ENCODE assay signal across 8 mouse cellular contexts in the genomic region with DNA sequence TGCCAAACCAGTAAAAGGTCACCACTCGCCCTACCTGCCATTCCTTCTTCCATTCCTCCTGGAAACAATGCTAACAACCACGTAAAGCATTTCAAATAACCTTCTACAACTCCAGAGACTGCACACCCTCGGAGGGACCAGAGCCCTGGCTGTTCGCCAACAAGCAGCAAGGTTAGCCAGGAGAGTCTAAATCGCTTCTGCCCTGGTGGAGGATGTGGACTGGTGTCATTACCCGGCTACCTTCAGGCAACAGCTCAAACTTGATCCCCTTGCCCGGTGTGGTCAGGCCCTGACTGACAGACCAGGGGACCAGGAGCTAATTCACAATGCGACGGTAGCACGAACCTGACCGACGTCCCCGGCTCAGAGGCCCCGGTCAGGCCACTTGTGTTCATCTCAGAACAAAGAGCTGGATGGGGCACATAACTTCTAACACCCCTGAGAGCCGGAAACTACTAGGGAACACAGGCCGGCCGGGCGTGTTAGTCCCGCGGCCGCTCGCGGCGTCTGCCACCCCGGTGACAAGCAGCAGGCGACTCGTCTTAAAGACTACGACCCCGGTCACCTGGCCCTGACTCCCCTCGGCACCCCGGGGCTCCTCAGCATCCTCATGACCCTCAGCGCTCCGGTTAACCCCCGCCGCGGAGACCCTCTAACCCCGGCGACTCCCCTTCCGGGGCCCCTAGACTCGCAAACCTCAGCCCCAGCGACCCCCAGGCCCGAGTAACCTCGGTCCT. TPM values are rescaled to one million over a fixed set of nuclear protein-coding genes. Genes with fewer than 3 reads are reported as not detected.
DNase-seq lines count a peak whose midpoint lies in the region; ATAC-seq lines count a peak whose summit lies in the region.

No protein-coding gene starts in this region.

- H3K4me1 ChIP-seq in forebrain, embryonic 16.5 days (replicated peaks; ENCODE audit: control insufficient read depth, insufficient read depth, low read length) = peaks cover 18% of the 10 kb centered on the region
- peaks cover 26% of the 10 kb centered on the region for H3K4me1 ChIP-seq in hindbrain, embryonic 12.5 days
- H3K4me1 ChIP-seq in limb, embryonic 12.5 days (replicated peaks) = peaks cover 46% of the 10 kb centered on the region
- peaks cover 36% of the 10 kb centered on the region for H3K4me1 ChIP-seq in midbrain, embryonic 10.5 days

- H3K9me3 ChIP-seq in forebrain, embryonic 16.5 days (ENCODE audit: control insufficient read depth, low read length) = no peaks in the 10 kb centered on the region
- no peaks in the 10 kb centered on the region for H3K9me3 ChIP-seq in hindbrain, embryonic 12.5 days (replicated peaks)
- no peaks in the 10 kb centered on the region for H3K9me3 ChIP-seq in limb, embryonic 12.5 days
- H3K9me3 ChIP-seq in midbrain, embryonic 10.5 days (replicated peaks) = no peaks in the 10 kb centered on the region

- H3K4me3 ChIP-seq in forebrain, embryonic 16.5 days (replicated peaks; ENCODE audit: low read length) = peak overlapping the region; percentile 91
- H3K4me3 ChIP-seq in hindbrain, embryonic 12.5 days = peak overlapping the region; percentile 82
- peak overlapping the region; percentile 85 for H3K4me3 ChIP-seq in limb, embryonic 12.5 days (replicated peaks)
- H3K4me3 ChIP-seq in midbrain, embryonic 10.5 days = peak overlapping the region; percentile 90

- no peak for ATAC-seq in forebrain, embryonic 16.5 days
- ATAC-seq in hindbrain, embryonic 12.5 days (ENCODE audit: low FRiP score) = peak; percentile 18; the same call in 1 of the 2 replicates
- no peak for ATAC-seq in limb, embryonic 12.5 days (ENCODE audit: insufficient number of reproducible peaks, insufficient read depth, low FRiP score, low TSS enrichment, low read depth)
- no peak for ATAC-seq in monocyte, adult 5-6 weeks (replicated peaks; ENCODE audit: insufficient number of reproducible peaks, low FRiP score, low TSS enrichment, poor library complexity, severe bottlenecking)

- 2% methylated on average over 43 of the region's 43 CpGs for WGBS in forebrain, embryonic 16.5 days
- WGBS in hindbrain, embryonic 12.5 days = 2% methylated on average over 43 of the region's 43 CpGs
- under 1% methylated on average over 43 of the region's 43 CpGs for WGBS in limb, embryonic 12.5 days
- 3% methylated on average over 43 of the region's 43 CpGs for WGBS in midbrain, embryonic 10.5 days

- H3K36me3 ChIP-seq in forebrain, embryonic 16.5 days (ENCODE audit: control insufficient read depth, insufficient read depth) = no peaks in the 10 kb centered on the region
- no peaks in the 10 kb centered on the region for H3K36me3 ChIP-seq in hindbrain, embryonic 12.5 days
- no peaks in the 10 kb centered on the region for H3K36me3 ChIP-seq in limb, embryonic 12.5 days
- no peaks in the 10 kb centered on the region for H3K36me3 ChIP-seq in midbrain, embryonic 10.5 days

- no peaks in the 10 kb centered on the region for H3K27me3 ChIP-seq in forebrain, embryonic 16.5 days (replicated peaks; ENCODE audit: control insufficient read depth, insufficient read depth, low read length)
- peaks cover 2% of the 10 kb centered on the region; the same call in 1 of the 2 replicates for H3K27me3 ChIP-seq in hindbrain, embryonic 12.5 days
- H3K27me3 ChIP-seq in limb, embryonic 12.5 days = no peaks in the 10 kb centered on the region
- H3K27me3 ChIP-seq in midbrain, embryonic 10.5 days (ENCODE audit: low read depth, poor library complexity, severe bottlenecking) = peaks cover 8% of the 10 kb centered on the region

- peak overlapping the region; percentile 82 for H3K9ac ChIP-seq in forebrain, embryonic 16.5 days (replicated peaks; ENCODE audit: low read depth, low read length)
- H3K9ac ChIP-seq in hindbrain, embryonic 12.5 days = peak overlapping the region; percentile 86
- peak overlapping the region; percentile 90 for H3K9ac ChIP-seq in limb, embryonic 12.5 days (replicated peaks)

- peak overlapping the region; percentile 46; the same call in 1 of the 2 replicates for H3K27ac ChIP-seq in forebrain, embryonic 16.5 days (ENCODE audit: low read length)
- peak overlapping the region; percentile 55; the same call in 1 of the 2 replicates for H3K27ac ChIP-seq in hindbrain, embryonic 12.5 days
- H3K27ac ChIP-seq in limb, embryonic 12.5 days = peak overlapping the region; percentile 85
- H3K27ac ChIP-seq in midbrain, embryonic 10.5 days (replicated peaks) = peak overlapping the region; percentile 85

- peak; percentile 40 for DNase-seq in R1 (ENCODE audit: low read depth, low spot score)
- DNase-seq in cerebellum, adult 8-10 months = peak; percentile 69
- DNase-seq in midbrain, embryonic 10.5 days (ENCODE audit: low spot score) = peak; percentile 51
- DNase-seq in spleen, adult 12 weeks (ENCODE audit: low spot score) = peak; percentile 47

- H3K4me2 ChIP-seq in forebrain, embryonic 16.5 days (ENCODE audit: low read length) = peak overlapping the region; percentile 92
- H3K4me2 ChIP-seq in hindbrain, embryonic 12.5 days (replicated peaks) = peak overlapping the region; percentile 92
- H3K4me2 ChIP-seq in limb, embryonic 12.5 days = peak overlapping the region; percentile 82

RNA-seq across cellular contexts. Expression of a gene that starts 0.9 kb away (rescaled TPM):
- polyA plus RNA-seq in forebrain, embryonic 16.5 days (2015; fragmentation: Nextera tagmentation; extraction: Ambion mirVana) = 32.1 and 35.2 TPM in 2 replicates
- polyA plus RNA-seq in hindbrain, embryonic 12.5 days (2016; fragmentation: Nextera tagmentation; extraction: Ambion mirVana) = 29.0 and 33.5 TPM in 2 replicates
- 24.5 and 26.3 TPM in 2 replicates for polyA plus RNA-seq in limb, embryonic 12.5 days (2016; fragmentation: Nextera tagmentation; extraction: Ambion mirVana)
- 11.3 and 14.9 TPM in 2 replicates for polyA plus RNA-seq in midbrain, embryonic 10.5 days (2016; fragmentation: Nextera tagmentation; extraction: Ambion mirVana)
- total RNA-seq in monocyte, adult 5-6 weeks (2017) = 110 to 193 TPM (median 136 TPM) in 3 replicates

RNA-seq across cellular contexts. Expression of a gene that starts 42.5 kb away (rescaled TPM):
- 15.8 and 20.2 TPM in 2 replicates for polyA plus RNA-seq in forebrain, embryonic 16.5 days (2015; fragmentation: Nextera tagmentation; extraction: Ambion mirVana)
- polyA plus RNA-seq in hindbrain, embryonic 12.5 days (2016; fragmentation: Nextera tagmentation; extraction: Ambion mirVana) = 17.1 and 19.9 TPM in 2 replicates
- polyA plus RNA-seq in limb, embryonic 12.5 days (2016; fragmentation: Nextera tagmentation; extraction: Ambion mirVana) = 20.1 and 21.3 TPM in 2 replicates
- polyA plus RNA-seq in midbrain, embryonic 10.5 days (2016; fragmentation: Nextera tagmentation; extraction: Ambion mirVana) = 20.4 and 23.6 TPM in 2 replicates
- total RNA-seq in monocyte, adult 5-6 weeks (2017) = 13.1 to 29.6 TPM (median 14.8 TPM) in 3 replicates
